Mouse (Mus musculus): ENCODE measurements at regions not wholly inside any gene's neighbourhood (a gene's known extent, or its start where the extent isn't known, plus 50 kb on each side); places are given as distances from the start of the nearest gene placed in this dataset.

- no peak for ATAC-seq (ENCODE audit: low TSS enrichment)
These were observed 135.8 kb downstream of the Fam43a start for GRCm38 (mm10) chr16:30735360-30735759.

- ATAC-seq (ENCODE audit: low TSS enrichment), result no peak
These were observed 136.4 kb downstream of the Fam43a start for GRCm38 (mm10) chr16:30735969-30736368.

GRCm38 (mm10) chr16:30736662-30737326 is 137.3 kb downstream of the Fam43a start:
- ATAC-seq (ENCODE audit: low TSS enrichment), result 0 out of 2 replicates have a peak, but pooled peaks have one; percentile 16

GRCm38 (mm10) chr16:30737524-30737923 is 138.0 kb downstream of the Fam43a start:
- no peak for ATAC-seq (ENCODE audit: low TSS enrichment)

GRCm38 (mm10) chr16:30739651-30740050 is 140.1 kb downstream of the Fam43a start:
- no peak for ATAC-seq (ENCODE audit: low TSS enrichment)

GRCm38 (mm10) chr16:30741192-30741591 is 141.7 kb downstream of the Fam43a start:
- no peak for ATAC-seq (ENCODE audit: low TSS enrichment)

GRCm38 (mm10) chr16:30742474-30742873 is 143.0 kb downstream of the Fam43a start:
- no peak for ATAC-seq (ENCODE audit: low TSS enrichment)

- ATAC-seq (ENCODE audit: low TSS enrichment), result no peak
These were observed 144.0 kb downstream of the Fam43a start for GRCm38 (mm10) chr16:30743566-30743965.

GRCm38 (mm10) chr16:30744237-30744636 is 144.7 kb downstream of the Fam43a start:
- no peak for ATAC-seq (ENCODE audit: low TSS enrichment)

- ATAC-seq (ENCODE audit: low TSS enrichment), result no peak
These were observed 146.2 kb downstream of the Fam43a start for GRCm38 (mm10) chr16:30745598-30746181.

GRCm38 (mm10) chr16:30746211-30746610 is 146.7 kb downstream of the Fam43a start:
- ATAC-seq (ENCODE audit: low TSS enrichment), result no peak

GRCm38 (mm10) chr16:30749841-30750240 is 150.3 kb downstream of the Fam43a start:
- peak; percentile 20; the same call in 1 of the 2 replicates for ATAC-seq (ENCODE audit: low TSS enrichment)

- ATAC-seq (ENCODE audit: low TSS enrichment), result no peak
These were observed 156.2 kb downstream of the Fam43a start for GRCm38 (mm10) chr16:30755771-30756170.

- ATAC-seq (ENCODE audit: low TSS enrichment), result no peak
These were observed 157.2 kb downstream of the Fam43a start for GRCm38 (mm10) chr16:30756678-30757077.

- no peak for ATAC-seq (ENCODE audit: low TSS enrichment)
These were observed 158.0 kb downstream of the Fam43a start for GRCm38 (mm10) chr16:30757556-30757955.

- ATAC-seq (ENCODE audit: low TSS enrichment), result no peak
These were observed 158.5 kb downstream of the Fam43a start for GRCm38 (mm10) chr16:30758041-30758440.

- no peak for ATAC-seq (ENCODE audit: low TSS enrichment)
These were observed 160.0 kb downstream of the Fam43a start for GRCm38 (mm10) chr16:30759503-30759902.

GRCm38 (mm10) chr16:30761201-30761710 is 161.7 kb downstream of the Fam43a start:
- ATAC-seq (ENCODE audit: low TSS enrichment), result no peak

GRCm38 (mm10) chr16:30762898-30763595 is 163.5 kb downstream of the Fam43a start:
- ATAC-seq (ENCODE audit: low TSS enrichment), result no peak

- no peak for ATAC-seq (ENCODE audit: low TSS enrichment)
These were observed 166.1 kb downstream of the Fam43a start for GRCm38 (mm10) chr16:30765591-30765990.

- no peak for ATAC-seq (ENCODE audit: low TSS enrichment)
These were observed 169.5 kb downstream of the Fam43a start for GRCm38 (mm10) chr16:30769007-30769442.

GRCm38 (mm10) chr16:30769467-30769866 is 169.9 kb downstream of the Fam43a start:
- ATAC-seq (ENCODE audit: low TSS enrichment), result no peak

- no peak for ATAC-seq (ENCODE audit: low TSS enrichment)
These were observed 173.3 kb downstream of the Fam43a start for GRCm38 (mm10) chr16:30772802-30773201.

Data from frontal cortex, adult (tissue).